Mouse (Mus musculus) CD4-positive naive resting alpha-beta T cell, adult 57 days (primary cell): ENCODE measurements around the gene Aig1. TPM values are rescaled to one million over a fixed set of nuclear protein-coding genes. Genes with fewer than 3 reads are reported as not detected.

Experiments
- total RNA-seq: library from RNA; stranded (reverse); gene quantifications from one replicate; pipeline ENCODE4 v1.2.4, GENCODE M21; 2023

Gene Aig1
- total RNA-seq: 13.3 TPM

DNA sequence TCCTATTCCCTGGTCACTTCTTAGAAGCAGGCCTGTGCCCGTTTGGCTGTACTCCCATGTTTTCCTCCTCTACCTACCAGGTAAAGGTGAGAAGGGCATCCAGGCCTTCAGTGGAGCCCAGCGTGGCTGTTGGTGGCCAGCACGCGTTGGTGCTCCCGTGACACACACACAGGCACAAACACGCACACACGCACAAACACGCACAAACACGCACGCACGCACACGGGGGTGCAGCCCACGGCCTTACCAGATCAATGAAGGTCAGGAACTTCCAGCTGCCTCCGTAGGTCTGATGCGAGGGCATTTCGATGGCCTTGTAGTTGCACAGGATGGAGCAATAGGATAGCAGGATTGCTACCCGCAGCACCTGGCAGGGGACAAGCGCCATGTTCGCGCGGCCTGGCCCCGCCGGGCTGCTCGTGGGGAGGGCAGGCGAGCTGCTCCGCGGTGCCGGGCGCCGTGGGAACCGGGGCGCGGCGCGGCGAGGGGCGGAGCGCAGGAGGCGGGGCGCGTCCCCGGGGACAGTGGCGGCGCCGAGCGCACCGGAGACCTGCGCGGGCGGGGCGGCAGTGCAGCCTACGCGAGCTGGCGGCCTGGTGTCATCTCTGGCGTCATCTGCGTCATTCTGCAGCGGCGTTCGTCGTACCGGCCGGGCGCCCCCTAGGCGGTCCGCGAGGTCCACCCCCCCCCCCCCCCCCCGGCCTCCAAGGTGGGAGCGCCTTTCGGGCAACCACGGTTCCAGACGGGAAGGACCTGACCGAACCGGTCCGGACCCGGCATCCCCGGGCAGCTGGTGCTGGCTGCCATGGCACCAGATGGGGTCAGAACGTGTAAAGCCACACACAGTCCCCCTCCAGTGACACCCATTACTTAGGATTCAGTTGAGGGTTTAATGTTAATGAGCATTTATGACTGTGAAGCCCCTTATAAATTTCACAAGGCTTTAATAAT is at the start of gene Aig1:
Gene Aig1, minus strand, starts transcription at position 610 of the 951 bp plus-strand sequence.

Other genes with a start within 250 kb of the Aig1 start
- 91.7 TPM for gene Hivep2, start 97.1 kb upstream of the Aig1 start, total RNA-seq